Mouse (Mus musculus) limb, embryonic 14.5 days (tissue): ENCODE measurements around the gene Entpd6. TPM values are rescaled to one million over a fixed set of nuclear protein-coding genes. Genes with fewer than 3 reads are reported as not detected.

Source experiments
- ATAC-seq: fragments of 200-750 bp; cut with Nextera tagmentation; 2 replicates; pipeline ENCODE4 v1.8.0; 2017; ENCODE audit warnings: low read depth, moderate number of reproducible peaks, moderate TSS enrichment; ENCODE audit not compliant: low FRiP score
- DNase-seq: peaks from one replicate; pipeline ENCODE4 v3.0.0-alpha.2; 2015; ENCODE audit warnings: low spot score
- H3K27ac ChIP-seq: fragments of 300-500 bp; sonication (generic); replicated peaks from 2 replicates; pipeline ENCODE4 v1.5.1; 2014; ENCODE audit warnings: low read depth, mild to moderate bottlenecking, low read length, moderate library complexity, mixed read lengths
- H3K27me3 ChIP-seq: fragments of 300-500 bp; sonication (generic); 2 replicates; pipeline ENCODE4 v1.6.1; 2014; ENCODE audit warnings: low read length, mixed read lengths; ENCODE audit not compliant: control insufficient read depth, insufficient read depth
- H3K36me3 ChIP-seq: fragments of 300-500 bp; sonication (generic); 2 replicates; pipeline ENCODE4 v1.6.1; 2014; ENCODE audit warnings: mild to moderate bottlenecking, low read length, moderate library complexity, mixed read lengths; ENCODE audit not compliant: control insufficient read depth, insufficient read depth
- H3K4me1 ChIP-seq: fragments of 300-500 bp; sonication (generic); 2 replicates; pipeline ENCODE4 v1.6.1; 2014; ENCODE audit warnings: antibody characterized with exemption, low read length, mixed read lengths; ENCODE audit not compliant: control insufficient read depth, insufficient read depth
- H3K4me2 ChIP-seq: fragments of 300-500 bp; sonication (generic); replicated peaks from 2 replicates; pipeline ENCODE4 v1.6.1; 2014; ENCODE audit warnings: low read depth, mild to moderate bottlenecking, low read length, moderate library complexity; ENCODE audit not compliant: severe bottlenecking
- H3K4me3 ChIP-seq: fragments of 300-500 bp; sonication (generic); replicated peaks from 2 replicates; pipeline ENCODE4 v1.5.1; 2014; ENCODE audit warnings: low read length
- H3K9ac ChIP-seq: fragments of 300-500 bp; sonication (generic); 2 replicates; pipeline ENCODE4 v1.6.1; 2014; ENCODE audit warnings: mild to moderate bottlenecking, low read depth, low read length, moderate library complexity; ENCODE audit not compliant: severe bottlenecking
- H3K9me3 ChIP-seq: fragments of 300-500 bp; sonication (generic); 2 replicates; pipeline ENCODE4 v1.6.1; 2016; ENCODE audit warnings: low read length; ENCODE audit not compliant: control insufficient read depth
- POLR2A ChIP-seq: fragments of 200-500 bp; IDR thresholded peaks from 2 replicates; pipeline ENCODE4 v1.8.0; 2012; ENCODE audit warnings: inconsistent platforms, mild to moderate bottlenecking, moderate library complexity, borderline replicate concordance; ENCODE audit not compliant: insufficient read depth, insufficient read length; ENCODE audit errors: extremely low read depth
- WGBS: fragments of 180-500 bp; shearing (Covaris S2); extraction: QIAGEN DNeasy Blood & Tissue Kit; methylation state at CpG from one replicate; pipeline ENCODE4 v1.1.7; 2014; 5-methylcytosine and 5-hydroxymethylcytosine counted together
- polyA plus RNA-seq, 2 experiments: library from polyadenylated mRNA; depleted of rRNA in 1 of 2; stranded (reverse) in 1 of 2; unstranded in 1 of 2; fragments of >200 nt; fragmentation: Nextera tagmentation in 1 of 2; extraction: Ambion mirVana in 1 of 2; gene quantifications; 2 replicates each; pipeline versions ENCODE4 v1.2.1 to v1.2.3; 2012 to 2014

Gene Entpd6
- polyA plus RNA-seq, 2 experiments = 23.0 to 31.3 TPM

GRCm38 (mm10) chr2:150741405-150741804 lies 7.4 kb upstream of the Entpd6 start:
- Histone ChIP-seq H3K36me3 (no peaks in the 10 kb centered on the region), H3K9ac (no peak overlapping the region), H3K4me2 (no peak overlapping the region), H3K4me3 (no peak overlapping the region), H3K9me3 (no peaks in the 10 kb centered on the region), H3K27ac (no peak overlapping the region), H3K27me3 (no peaks in the 10 kb centered on the region), H3K4me1 (no peaks in the 10 kb centered on the region)
- DNase-seq (no peak), ATAC-seq (peak; percentile 44)
- no peak for TF ChIP-seq POLR2A
- 63% methylated on average over 4 of the region's 4 CpGs for WGBS

- WGBS = 69% methylated on average over 7 of the region's 7 CpGs
- Histone ChIP-seq H3K9me3 (no peaks in the 10 kb centered on the region), H3K4me1 (peaks cover 6% of the 10 kb centered on the region; the same call in 1 of the 2 replicates), H3K4me2 (no peak overlapping the region), H3K36me3 (no peaks in the 10 kb centered on the region), H3K4me3 (no peak overlapping the region), H3K27ac (no peak overlapping the region), H3K27me3 (no peaks in the 10 kb centered on the region), H3K9ac (no peak overlapping the region)
- ATAC-seq = no peak
- no peak for DNase-seq
- TF ChIP-seq POLR2A = no peak
Observed at GRCm38 (mm10) chr2:150745016-150745415, 3.8 kb upstream of the Entpd6 start.

GRCm38 (mm10) chr2:150749283-150749682 lies 441 bp downstream of the Entpd6 start:
- peak; percentile 49 for DNase-seq
- H3K9ac ChIP-seq = peak overlapping the region; percentile 76
- H3K4me2 ChIP-seq = peak overlapping the region; percentile 93
- H3K4me3 ChIP-seq = peak overlapping the region; percentile 77
- under 1% methylated on average over 24 of the region's 24 CpGs for WGBS
- H3K4me1 ChIP-seq = peaks cover 8% of the 10 kb centered on the region; the same call in 1 of the 2 replicates
- peak; percentile 65 for ATAC-seq
- H3K27me3 ChIP-seq = no peaks in the 10 kb centered on the region
- peaks cover 10% of the 10 kb centered on the region for H3K36me3 ChIP-seq
- no peaks in the 10 kb centered on the region for H3K9me3 ChIP-seq
- TF ChIP-seq POLR2A = no peak
- peak overlapping the region; percentile 77 for H3K27ac ChIP-seq

- Histone ChIP-seq H3K4me2 (peak overlapping the region; percentile 93), H3K9me3 (no peaks in the 10 kb centered on the region), H3K4me1 (peaks cover 8% of the 10 kb centered on the region; the same call in 1 of the 2 replicates), H3K4me3 (no peak overlapping the region), H3K27ac (no peak overlapping the region), H3K9ac (peak overlapping the region; percentile 76), H3K27me3 (no peaks in the 10 kb centered on the region), H3K36me3 (peaks cover 13% of the 10 kb centered on the region)
- WGBS = 76% methylated on average over 13 of the region's 13 CpGs
- no peak for TF ChIP-seq POLR2A
- ATAC-seq = no peak
- DNase-seq = no peak
Observed at GRCm38 (mm10) chr2:150750129-150750979, 1.5 kb downstream of the Entpd6 start.

- WGBS = 84% methylated on average over 3 of the region's 3 CpGs
- Histone ChIP-seq H3K36me3 (peaks cover 52% of the 10 kb centered on the region), H3K9ac (no peak overlapping the region), H3K27ac (no peak overlapping the region), H3K4me1 (peaks cover 2% of the 10 kb centered on the region; the same call in 1 of the 2 replicates), H3K9me3 (no peaks in the 10 kb centered on the region), H3K27me3 (no peaks in the 10 kb centered on the region), H3K4me2 (no peak overlapping the region), H3K4me3 (no peak overlapping the region)
- no peak for TF ChIP-seq POLR2A
- no peak for ATAC-seq
- no peak for DNase-seq
Observed at GRCm38 (mm10) chr2:150755016-150755415, 6.2 kb downstream of the Entpd6 start.
